Mouse (Mus musculus) c-Kit-negative CD71-positive TER-119-positive erythroid progenitor cells, embryonic 14.5 days (primary cell): ENCODE measurements around the gene Steap3.

ENCODE experiments used
- DNase-seq: peaks from one replicate; pipeline ENCODE4 v3.0.0-alpha.2; 2013; ENCODE audit warnings: low read depth, low spot score

The Steap3 gene

DNA sequence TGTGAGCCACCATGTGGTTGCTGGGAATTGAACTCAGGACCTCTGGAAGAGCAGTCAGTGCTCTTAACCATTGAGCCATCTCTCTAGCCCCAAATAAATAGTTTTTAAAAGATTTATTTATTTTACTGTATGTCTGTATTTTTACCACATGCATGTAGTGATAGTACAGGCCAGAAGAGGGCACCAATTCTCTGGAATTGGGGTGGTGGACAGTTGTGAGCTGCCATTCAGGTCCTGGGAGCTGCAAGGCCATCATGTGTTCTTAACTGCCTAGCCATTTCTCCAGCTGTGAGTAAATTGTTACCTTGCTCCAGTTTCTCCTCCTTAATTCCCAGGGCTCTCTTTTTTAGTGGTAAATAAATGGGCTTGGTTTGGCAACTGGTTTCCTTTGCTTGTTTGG lies 118.3 kb downstream of the Steap3 start:
- no peak for DNase-seq

DNA sequence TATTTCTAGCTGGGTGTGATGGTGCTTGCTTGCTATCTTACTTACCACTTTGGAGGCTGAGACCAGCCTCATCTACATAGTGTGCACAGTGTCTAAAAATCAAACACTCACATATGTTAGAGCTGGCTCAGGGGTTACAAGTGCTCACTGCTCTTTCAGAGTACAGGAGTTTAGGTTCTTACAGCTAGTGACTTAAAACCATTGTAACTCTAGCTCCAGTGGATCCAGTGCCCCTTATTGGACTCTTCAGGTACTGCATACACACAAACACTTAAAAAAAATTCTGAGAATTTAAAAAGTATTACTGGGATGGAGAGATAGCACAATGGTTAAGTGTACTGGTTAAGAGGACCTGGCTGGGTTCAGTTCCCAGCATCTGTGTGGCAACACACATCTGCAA lies 125.5 kb downstream of the Steap3 start:
- DNase-seq = no peak

- DNase-seq = no peak
Measured at GRCm38 (mm10) chr1:120145527-120146216, 126.8 kb downstream of the Steap3 start.

DNA sequence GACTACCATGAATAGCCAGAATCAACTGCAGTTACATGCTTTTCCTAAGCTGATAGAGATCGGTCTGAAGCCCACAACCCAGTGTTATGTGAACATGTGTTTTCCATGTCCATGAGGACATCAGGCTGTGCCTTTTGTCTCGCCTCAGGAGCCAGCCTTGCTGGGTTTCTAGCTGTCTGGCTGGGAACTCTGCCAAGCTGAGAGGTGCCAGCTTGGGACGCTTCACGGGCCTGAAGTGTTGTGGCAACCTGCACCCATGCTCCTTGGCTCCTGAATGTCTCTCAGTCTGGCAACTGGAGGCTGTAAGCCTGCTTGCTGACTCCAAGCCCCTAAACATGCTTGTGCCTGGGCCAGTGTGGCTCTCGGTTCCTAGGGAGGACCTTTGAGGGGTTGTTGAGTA lies 130.0 kb downstream of the Steap3 start:
- DNase-seq = no peak
